Mouse (Mus musculus) yolk sac, embryonic 10.5 days (tissue): ENCODE measurements around the gene Lexm.

Source experiments
- DNase-seq: peaks from one replicate; pipeline ENCODE4 v3.0.0-alpha.2; 2017; ENCODE audit warnings: low spot score

Gene Lexm

GRCm38 (mm10) chr4:106617056-106617455, at the start of gene Lexm:
TSS of gene Lexm (minus strand) at chr4:106617241.
- DNase-seq = peak; percentile 38

- DNase-seq = no peak
Measured at GRCm38 (mm10) chr4:106666546-106666945, 49.5 kb upstream of the Lexm start.

GRCm38 (mm10) chr4:106665673-106666072, 48.6 kb upstream of the Lexm start:
- no peak for DNase-seq

- peak; percentile 20 for DNase-seq
Measured at GRCm38 (mm10) chr4:106665269-106665668, 48.2 kb upstream of the Lexm start.

- DNase-seq = peak; percentile 40
Measured at GRCm38 (mm10) chr4:106664697-106665096, 47.7 kb upstream of the Lexm start.

- no peak for DNase-seq
Measured at GRCm38 (mm10) chr4:106663956-106664470, 47.0 kb upstream of the Lexm start.

- no peak for DNase-seq
Measured at GRCm38 (mm10) chr4:106655681-106656080, 38.6 kb upstream of the Lexm start.

GRCm38 (mm10) chr4:106653051-106653450, 36.0 kb upstream of the Lexm start:
- no peak for DNase-seq

- no peak for DNase-seq
Measured at GRCm38 (mm10) chr4:106652546-106652945, 35.5 kb upstream of the Lexm start.

- DNase-seq = peak; percentile 98
Measured at GRCm38 (mm10) chr4:106650833-106651527, 33.9 kb upstream of the Lexm start, which contains the start of gene Pars2. TSS of gene Pars2 (plus strand) at chr4:106651069.

GRCm38 (mm10) chr4:106647137-106647536, 30.1 kb upstream of the Lexm start:
- DNase-seq = no peak

- no peak for DNase-seq
Measured at GRCm38 (mm10) chr4:106645797-106646196, 28.8 kb upstream of the Lexm start.

- no peak for DNase-seq
Measured at GRCm38 (mm10) chr4:106644218-106644610, 27.2 kb upstream of the Lexm start.

- peak; percentile 30 for DNase-seq
Measured at GRCm38 (mm10) chr4:106643483-106644217, 26.6 kb upstream of the Lexm start.

GRCm38 (mm10) chr4:106634086-106634479, 17.0 kb upstream of the Lexm start:
- no peak for DNase-seq

- no peak for DNase-seq
Measured at GRCm38 (mm10) chr4:106633281-106634085, 16.4 kb upstream of the Lexm start.

- DNase-seq = no peak
Measured at GRCm38 (mm10) chr4:106632313-106632712, 15.3 kb upstream of the Lexm start.

GRCm38 (mm10) chr4:106630333-106631220, 13.5 kb upstream of the Lexm start:
- peak; percentile 39 for DNase-seq

- DNase-seq = no peak
Measured at GRCm38 (mm10) chr4:106629374-106629773, 12.3 kb upstream of the Lexm start.

- DNase-seq = peak; percentile 81
Measured at GRCm38 (mm10) chr4:106628650-106629360, 11.8 kb upstream of the Lexm start.

GRCm38 (mm10) chr4:106627809-106628208, 10.8 kb upstream of the Lexm start:
- DNase-seq = no peak
